Mouse (Mus musculus) neural tube, embryonic 10.5 days (tissue): ENCODE data around the gene Ifitm6.
"Not testable (repeated sequence)": the region's sequence is repeated elsewhere in the genome, so short reads cannot be mapped to it uniquely, and the experiment has no call there.

Experiments used
- DNase-seq: peaks from one replicate; pipeline ENCODE4 v3.0.0-alpha.2; 2017; ENCODE audit warnings: low spot score; ENCODE audit errors: extremely low spot score

The Ifitm6 gene

DNA sequence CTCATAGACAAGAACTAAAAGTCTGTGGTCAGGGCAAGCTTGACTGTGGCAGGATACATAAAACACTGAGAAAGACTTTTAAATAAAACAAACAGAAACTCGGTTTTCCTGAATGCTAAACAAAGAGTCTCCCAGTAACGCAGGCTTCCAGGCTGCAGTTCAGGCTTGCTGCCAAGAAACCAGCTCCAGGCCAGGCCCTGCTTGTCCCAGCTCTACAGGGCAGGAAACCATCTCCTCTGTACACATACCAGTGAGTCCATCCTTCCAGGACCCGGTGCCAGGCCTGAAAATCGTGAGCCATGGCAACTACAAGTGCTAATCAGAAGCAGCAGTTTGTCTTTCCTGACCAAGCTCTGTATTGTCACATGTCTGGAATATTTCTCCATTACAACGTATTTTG, 23.9 kb upstream of the Ifitm6 start:
- peak; percentile 19 for DNase-seq

DNA sequence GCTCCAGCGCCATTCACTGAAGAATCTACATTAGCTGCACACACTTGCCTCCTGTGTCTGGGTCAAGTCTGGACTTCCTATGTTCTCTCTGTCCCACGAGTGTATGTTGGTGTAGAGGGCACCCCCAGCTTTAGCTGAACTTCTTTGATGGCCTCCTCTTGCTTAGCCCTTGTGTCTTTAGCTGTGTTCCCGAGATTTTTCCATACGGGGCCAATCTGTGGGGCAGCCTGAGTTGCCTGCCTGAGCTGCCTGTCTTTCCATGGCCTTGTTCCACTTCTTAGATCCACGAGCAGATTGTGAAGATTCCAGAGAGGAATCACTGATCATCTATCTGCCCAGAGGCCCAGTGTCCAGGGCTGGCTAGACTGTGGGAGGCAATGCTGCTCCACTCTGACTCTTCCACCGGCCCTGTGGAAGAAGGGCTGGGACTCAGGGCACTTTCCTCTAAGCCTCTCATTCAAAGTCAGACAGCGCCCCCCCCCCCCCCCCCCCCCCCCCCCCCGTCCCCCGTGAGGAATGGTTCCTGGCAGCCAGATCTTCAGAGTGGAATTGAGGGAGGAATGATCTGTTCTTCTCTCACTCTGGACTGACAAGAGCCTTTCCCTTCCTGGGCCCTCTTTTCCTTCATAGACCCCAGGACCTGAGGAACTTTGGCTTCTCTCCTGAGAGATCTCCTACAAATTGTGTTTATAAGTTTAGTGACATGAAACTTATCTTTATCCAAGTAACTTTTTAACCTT, 23.3 kb upstream of the Ifitm6 start:
- peak; percentile 28 for DNase-seq

DNA sequence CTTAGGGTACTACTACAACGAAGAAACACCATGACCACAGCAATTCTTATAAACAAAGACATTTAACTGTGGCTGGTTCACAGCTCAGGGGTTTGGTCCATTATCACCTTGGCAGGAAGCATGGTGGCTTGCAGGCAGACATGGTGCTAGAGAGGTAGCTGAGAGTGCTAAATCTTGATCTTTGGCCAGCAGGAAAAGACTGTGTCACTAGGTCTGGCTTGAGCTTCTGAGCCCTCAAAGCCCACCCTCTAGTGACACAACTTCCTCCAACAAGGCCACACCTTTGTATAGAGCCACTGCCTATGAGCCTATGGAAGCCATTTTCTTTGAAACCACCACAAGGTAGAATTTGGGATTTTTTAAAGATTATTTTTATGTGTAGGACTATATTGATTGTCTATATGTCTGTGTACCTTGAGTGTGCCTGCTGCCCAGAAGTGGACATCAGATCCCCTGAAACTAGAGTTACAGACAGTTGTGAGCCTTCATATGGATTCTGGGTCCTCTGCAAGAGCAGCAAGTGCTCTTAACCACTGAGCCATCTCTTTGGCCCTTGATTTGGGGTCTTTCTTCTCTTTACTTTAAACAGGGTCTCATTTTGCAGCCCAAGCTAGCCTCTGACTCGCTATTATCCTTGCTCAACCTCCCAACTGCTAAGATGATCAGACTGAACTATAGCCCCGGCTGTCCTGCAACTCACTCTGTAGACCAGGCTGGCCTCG, 21.8 kb upstream of the Ifitm6 start:
- DNase-seq, result no peak

DNA sequence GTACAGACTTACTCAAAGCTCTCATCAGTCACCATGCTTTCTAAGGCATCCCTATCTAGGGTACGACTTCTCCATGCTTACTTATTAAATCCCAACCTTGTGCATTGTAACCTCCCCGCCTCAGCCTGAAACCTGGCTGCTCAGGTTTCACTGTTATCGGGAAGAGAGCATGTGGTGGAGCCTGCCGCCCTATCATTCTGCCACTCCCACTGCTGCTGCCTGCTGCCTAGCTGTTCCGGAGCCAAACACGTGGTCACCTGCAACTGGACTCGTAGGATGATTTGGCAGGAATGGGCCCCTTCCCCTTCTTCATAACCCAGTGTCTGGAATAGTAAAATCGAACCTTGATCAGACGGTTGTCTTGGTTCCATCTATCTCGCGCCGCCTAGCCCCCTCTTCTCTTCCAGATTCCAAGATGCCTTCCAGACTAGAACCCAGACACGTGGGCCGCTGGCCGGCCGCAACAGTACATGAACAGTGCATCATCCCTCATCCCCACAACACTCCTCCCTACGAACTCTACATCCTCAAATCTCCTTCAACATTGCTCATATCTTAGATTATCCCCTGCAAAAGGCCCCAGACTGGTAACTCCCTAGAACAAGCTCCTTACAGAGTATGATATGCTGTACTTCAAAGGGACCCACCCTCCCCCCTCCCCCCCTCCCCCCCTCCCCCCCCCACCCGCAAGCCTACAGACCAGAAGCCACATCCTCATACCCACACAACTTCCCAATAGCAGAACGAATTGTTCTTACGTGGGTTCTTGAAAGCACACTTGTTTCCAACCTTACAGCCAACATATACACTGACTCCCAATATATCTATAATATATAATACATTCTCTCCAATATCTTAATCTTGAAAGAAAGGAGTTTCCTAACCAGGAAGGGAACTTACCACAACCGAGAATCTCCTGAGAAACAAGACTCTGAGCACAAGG, 20.6 kb upstream of the Ifitm6 start:
- no peak for DNase-seq

DNA sequence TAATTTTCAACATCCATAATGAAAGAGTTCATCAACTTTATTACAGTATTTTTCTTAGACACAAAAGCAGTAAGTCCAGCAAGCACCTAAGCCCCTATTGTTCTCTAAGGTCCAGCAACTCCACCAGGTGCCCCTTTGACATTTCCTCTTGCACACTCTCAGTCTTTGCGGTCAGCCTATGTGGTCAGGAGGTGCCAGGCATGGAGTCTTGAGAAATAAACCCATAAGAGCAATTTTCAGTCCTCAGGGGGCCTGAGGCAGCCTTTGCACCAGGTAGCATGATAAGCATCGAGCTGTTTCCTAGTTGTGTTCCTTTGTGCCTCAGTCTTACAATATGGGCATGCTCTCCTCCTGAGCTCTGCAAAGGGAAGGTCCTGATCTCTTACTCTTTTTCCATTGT, 18.9 kb upstream of the Ifitm6 start:
- not testable (repeated sequence) for DNase-seq

DNA sequence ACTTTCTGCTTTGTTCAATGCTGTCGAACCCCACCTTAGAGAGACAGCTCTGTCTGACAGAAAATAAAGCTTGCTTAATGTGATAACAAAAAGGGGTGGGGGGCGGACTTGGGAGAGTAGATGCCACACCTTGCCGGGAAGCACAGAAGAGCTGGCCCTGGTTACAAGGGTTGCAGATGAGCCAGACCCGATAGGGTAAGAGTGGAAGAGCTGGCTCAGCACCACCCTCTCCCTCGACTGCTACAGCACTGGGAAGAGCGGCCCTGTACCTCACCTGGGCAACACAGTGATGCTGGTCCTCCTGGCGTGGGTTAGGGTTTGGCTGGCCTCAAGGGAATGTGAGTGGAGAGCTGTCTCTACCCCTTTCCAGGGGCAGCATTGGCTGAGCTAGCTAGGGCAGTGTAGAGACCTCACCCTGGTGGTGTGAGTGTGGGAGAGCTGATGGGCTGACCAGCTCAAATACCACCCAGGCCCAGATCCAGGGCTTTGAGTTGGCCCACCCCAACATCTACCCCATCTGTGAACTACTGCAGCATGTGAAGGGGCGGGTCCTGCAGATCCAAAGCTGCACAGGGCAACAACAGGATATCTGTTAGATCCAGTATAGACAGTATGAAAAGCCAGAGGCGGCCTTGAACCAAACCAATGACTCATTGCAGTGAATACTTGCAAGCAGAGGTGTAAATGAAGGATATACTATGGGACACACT, 14.9 kb upstream of the Ifitm6 start:
- no peak for DNase-seq

DNA sequence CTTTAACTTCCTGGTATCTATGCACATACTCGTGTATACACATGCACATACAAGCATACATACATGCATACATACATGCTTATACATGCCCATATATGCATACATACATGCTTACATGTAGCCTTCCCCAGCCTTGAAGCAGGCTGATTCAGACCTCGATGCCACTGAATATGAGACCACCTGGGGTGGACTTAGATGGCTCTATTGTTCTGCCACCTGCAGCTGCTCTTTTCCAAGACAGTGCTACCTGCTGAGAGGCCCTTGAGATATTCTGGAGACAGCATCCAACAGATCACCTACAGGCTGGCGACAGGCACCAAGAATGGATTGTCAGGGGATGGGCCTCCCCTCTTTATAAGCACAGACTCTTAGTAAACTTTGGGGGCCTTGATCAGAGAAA, 12.7 kb upstream of the Ifitm6 start:
- no peak for DNase-seq

DNA sequence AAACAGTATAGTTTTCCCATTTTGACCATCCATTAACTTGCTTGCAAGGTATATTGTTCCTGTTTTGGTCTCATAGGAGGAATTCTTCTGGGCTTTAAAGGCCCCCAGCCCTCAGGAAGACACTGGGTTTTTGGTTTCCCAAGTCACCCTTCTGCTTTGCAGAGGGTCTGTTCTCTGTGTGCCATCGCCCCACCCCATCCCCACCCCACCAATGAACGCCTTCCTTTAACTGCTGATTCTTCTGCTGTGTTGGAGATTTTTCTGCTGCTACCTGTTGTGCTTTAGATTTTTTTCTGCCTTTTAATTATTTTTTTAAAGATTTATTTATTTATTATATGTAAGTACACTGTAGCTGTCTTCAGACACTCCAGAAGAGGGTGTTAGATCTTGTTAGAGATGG, 11.1 kb upstream of the Ifitm6 start, which contains the start of gene Gm17387:
TSS of gene Gm17387 (plus strand) at position 301 of the 400 bp plus-strand sequence.
- DNase-seq, result no peak

DNA sequence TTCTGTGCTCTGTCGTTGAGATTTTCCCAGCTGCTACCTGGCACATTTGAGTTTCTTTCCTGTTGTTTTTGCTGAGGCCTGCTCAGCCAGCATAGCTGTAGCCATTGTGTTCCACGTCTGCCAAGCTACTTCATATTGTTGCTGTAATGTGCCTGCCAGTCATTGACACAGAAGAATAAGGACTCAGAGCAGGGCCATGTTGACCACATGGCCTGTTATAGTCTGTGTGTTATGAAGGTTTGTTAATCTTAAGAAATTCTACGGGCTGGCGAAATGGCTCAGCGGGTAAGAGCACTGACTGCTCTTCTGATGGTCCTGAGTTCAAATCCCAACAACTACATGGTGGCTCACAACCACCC, 9.0 kb upstream of the Ifitm6 start:
- no peak for DNase-seq

DNA sequence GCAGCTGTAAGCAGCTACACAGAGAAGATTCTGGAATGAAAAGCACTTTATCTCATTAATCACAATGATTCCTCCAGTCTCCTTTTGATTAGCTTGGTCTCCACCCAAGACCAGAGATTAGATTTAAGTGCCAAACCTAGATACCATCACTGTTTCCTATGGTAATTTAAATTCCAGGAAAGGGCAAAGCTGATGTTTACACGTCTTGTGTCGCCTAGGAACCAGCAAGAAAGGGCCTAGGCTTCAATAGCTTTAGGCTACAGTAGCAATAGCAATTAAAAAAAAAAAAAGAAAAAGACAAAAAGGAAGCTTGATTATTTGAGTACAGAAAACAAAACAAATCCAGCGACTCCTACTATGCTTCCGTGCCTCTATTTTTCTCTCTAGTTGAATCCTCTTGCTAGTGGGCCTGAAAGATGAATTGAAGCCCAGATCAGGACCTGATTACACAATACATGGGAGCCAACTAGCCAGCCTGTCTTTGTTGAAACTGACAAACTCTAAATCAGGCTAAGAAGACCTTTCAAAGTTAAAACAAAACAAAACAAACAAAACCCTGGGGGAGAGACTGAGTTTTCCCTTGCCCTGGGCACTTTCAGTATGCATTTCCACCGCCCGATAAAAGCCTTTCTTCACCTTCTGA, 8.5 kb upstream of the Ifitm6 start:
- no peak for DNase-seq

DNA sequence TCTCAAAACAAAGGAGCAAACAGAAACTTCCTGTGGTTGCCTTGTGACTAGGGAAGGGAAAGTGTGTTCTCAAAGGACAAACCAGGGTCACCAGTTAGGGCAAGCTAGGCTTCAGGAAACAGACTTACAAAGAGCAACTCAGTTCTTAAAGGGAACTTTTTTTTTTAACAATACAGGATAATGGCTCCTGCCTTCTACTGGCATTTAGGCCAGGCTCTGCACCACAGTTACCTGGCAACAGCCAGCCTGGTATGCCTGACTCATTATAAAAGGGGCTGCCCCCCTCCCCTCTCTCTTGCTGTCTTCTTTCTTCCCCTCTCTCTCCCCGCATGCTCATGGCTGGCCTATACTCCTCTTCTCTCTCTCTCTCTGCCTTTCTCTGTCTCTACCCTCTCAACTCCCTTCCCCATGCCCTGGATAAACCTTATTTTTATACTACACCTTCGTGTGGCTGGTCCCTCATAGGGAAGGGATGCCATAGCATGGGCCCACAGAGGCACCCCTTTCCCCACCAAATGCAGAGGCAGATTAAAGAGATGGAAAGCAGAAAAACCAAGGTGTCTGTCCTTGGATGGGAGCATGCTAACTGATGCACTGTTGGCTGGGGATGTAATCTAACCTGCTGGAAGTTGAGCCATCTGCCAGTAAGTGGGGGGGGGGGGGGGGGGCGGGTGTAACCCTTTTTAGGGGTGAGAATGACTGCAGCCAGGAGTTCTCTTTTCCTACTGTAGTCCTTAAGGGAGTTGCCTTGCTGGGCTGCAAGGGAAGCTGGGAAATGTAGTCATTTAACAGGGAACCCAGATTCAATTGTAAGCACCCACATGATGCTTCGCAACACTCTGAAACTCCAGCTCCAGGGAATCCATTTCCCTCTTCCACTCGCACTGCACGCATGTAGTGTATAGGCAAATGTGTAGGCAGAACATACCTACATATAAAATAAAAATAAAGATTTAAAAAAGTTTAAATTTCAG, 7.4 kb upstream of the Ifitm6 start:
- peak; percentile 44 for DNase-seq

DNA sequence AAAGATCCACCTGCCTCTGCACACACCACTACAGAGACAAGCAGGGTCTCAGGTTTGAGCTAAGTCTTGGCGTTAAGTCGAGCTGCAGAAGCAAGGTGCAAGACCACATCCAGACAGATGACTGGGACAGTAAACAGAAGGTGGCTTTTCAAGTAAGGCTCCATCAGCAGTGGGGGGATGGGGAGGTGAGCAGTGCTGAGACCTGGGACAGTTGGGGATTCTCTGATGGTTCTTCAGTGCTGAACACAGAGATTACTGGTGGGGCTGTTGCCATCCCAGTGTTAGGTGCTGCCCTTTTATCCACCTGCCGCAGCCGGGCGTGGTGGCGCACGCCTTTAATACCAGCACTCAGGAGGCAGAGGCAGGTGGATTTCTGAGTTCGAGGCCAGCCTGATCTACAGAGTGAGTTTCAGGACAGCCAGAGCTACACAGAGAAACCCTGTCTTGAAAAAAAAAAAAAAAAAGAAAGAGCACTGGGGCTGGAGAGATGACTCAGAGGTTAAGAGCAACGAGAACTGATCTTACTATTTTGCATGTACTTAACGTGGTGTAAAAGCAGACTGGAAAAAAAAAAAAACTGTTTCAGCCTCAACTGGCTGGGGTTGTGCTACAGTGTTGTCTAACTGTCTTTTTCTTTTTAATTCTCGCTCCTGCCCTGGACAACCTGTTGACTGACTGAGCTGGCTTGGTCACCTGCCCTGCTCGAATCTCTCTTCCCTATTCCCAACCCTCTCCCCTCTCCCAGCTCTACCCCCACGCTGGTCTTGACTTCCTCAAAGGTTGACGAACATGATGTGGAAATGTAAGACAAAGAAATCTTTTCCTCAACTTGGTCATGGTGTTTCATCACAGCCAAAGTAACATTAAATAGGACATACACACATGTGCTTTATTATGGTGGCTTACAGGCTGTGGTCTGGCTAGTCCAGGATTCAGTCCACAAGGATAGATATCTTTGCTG, 4.0 kb upstream of the Ifitm6 start:
- DNase-seq, result no peak

DNA sequence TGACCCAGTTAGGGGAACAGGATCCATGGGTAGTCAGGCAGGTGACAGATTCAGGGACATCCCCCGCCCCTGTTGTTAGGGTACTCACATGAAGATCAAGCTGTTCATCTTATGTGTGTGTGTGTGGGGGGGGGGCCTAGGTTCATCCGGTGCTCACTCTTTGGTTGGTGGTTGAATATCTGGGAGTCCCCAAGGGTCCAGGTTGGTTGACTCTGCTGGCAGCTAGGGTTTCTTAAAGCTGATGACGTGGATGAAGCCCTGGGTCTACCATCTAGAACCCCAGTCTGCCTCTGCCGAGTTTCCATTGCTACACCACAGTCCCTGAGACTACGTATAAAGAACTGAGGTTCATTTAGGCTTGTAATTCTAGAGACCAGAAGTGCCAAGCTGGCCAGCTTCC, 1.3 kb upstream of the Ifitm6 start:
- DNase-seq, result no peak

DNA sequence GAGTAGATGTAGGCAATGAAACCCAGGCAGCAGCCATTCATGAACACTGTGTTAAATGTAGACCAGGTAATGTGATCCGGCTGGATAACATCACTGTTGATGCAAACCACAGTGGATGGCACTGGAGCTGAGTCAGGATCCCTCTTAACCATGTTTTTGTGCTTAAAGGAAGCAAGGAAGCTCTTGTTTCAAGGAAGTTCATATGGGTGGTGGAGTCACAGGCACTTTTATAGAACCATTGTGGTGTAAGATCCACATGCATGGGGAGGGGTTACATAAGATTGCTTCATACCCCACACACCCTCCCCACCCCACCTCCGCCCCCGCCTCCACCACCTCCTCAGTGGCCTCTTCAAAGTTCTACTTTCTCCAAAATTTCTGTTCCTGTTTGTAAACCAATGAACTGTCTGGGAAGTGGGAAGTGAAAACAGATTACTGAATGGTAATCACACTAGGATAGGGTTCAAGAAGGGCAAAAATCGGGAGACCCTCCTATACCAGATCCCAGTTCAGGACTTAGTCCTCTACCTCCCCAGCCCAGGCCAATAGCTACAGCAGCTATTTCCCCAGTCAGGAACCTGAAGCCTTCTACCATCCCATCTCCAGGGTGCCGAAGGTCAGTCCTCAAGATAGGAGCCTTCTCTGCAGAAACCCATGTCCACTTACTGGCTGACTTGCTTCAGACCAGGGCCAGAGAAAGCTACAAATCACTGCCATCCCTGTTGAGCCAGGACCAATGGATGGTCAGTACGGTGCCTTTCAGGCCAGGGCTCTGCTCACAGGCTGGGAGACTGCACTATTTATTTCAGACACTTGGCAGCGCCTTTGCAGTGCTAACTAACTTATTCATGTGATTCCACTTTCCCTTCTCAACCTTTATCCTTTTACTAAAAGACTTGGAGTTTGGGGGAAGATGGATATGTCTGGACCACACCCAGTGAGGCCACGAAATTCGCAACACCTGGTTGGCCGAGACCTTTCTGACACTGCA, 722 bp downstream of the Ifitm6 start:
- no peak for DNase-seq

DNA sequence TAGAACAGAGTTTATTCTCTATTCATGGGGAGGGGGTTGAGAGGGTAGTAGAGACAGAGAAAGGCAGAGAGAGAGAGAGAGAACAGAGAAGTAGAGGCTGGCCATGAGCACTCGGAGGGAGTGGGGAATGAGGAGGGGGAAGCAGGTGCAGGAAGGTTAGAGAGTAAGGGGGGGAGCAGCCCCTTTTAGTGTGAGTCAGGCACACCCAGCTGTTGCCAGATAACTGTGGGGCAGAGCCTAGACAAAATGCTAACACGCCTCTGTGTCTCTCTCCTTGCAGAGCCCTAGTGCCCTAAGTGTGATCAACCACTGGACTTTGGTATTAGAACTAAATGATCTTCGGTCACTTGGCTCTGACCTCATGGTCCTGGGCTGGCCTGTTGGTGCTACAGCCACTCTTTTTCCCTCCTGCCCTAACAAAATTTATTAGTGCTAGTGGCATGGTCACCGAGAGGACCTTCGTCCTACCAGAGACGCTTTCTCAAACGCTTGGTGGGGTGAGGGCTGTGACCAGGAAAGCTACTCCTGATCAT, 6.4 kb downstream of the Ifitm6 start:
- no peak for DNase-seq

DNA sequence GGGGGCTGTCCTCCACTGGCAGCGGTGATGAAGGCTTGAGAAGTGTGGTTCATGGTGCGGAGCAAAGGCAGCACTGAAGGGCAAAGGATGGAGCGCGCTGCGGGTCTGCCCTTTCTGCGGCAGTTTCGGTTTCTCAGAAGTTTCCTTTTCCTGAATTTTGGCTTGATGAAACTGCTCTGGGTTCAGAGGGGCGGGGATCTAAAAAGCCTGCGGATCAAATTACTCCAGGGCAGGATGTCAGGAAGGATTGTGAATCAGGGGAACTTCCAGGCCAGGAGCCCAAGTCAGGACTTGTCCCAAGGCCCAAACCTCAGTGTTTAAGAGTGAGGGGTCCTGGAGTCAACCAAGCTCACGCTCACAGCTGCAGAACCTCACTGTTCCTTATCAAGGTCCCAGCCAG, 7.1 kb downstream of the Ifitm6 start, which contains the start of gene Ifitm3:
TSS of gene Ifitm3 (minus strand) at position 178 of the 400 bp plus-strand sequence.
- DNase-seq, result peak; percentile 39

DNA sequence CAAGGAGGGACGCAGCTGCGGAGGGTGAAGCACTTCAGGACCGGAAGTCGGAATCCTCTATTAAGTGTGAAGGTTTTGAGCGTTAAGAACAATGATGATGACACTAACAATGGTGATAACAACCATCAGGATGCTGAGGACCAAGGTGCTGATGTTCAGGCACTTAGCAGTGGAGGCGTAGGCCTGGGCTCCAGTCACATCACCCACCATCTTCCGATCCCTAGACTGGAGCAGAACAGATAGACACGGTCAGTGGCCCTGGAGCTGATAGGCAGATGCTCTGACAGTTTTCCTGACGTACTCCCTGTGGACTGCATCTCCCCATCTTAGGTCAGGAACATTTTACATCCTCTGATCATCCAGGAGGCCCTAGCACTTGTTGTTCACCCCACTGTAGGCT, 8.1 kb downstream of the Ifitm6 start:
- DNase-seq, result no peak
